Mouse (Mus musculus) adrenal gland, postnatal 25 days (tissue): ENCODE measurements at regions not wholly inside any gene's neighbourhood (a gene's known extent, or its start where the extent isn't known, plus 50 kb on each side); places are given as distances from the start of the nearest gene placed in this dataset.

ENCODE experiments used
- DNase-seq: peaks from one replicate; pipeline ENCODE4 v3.0.0; 2021; ENCODE audit warnings: mixed read lengths

DNA sequence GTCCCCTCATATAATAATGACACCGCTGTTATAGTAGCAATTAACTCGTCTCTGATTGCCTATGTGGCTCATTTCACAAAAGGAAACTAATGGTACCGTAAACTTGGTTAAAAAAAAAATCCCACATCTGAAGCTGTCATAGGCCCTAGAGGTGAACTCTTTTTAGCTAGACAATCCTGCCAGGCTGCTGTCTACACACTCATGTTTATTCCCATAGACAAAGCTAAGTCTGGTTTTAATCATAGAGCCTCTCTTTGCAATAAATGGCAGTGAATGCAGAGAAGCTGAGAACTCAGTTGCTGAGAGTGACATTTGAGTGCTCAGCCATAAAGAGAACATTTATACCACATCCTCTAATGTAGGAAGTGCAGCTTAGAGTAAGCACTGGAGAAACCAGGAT, 111.3 kb upstream of the Adra1d start:
- no peak for DNase-seq

DNA sequence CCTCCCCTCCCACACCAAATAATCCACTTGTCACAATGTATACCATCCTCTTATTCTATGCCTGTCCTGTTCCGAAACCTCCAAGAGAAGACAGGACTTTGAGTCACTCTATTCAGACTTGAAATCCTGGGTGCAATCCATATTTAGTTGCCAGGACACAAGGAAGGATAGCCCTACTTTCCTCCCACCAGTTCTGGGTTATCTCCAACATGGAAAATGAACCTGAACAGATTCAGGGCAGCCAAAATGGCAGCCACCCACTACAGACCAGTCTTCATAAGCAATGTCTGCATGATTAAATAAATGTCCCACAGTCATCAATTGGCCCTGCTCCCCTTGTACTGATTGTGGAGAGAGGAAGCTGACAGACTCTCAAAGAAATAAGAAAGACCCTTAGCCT, 110.6 kb upstream of the Adra1d start:
- DNase-seq: no peak

DNA sequence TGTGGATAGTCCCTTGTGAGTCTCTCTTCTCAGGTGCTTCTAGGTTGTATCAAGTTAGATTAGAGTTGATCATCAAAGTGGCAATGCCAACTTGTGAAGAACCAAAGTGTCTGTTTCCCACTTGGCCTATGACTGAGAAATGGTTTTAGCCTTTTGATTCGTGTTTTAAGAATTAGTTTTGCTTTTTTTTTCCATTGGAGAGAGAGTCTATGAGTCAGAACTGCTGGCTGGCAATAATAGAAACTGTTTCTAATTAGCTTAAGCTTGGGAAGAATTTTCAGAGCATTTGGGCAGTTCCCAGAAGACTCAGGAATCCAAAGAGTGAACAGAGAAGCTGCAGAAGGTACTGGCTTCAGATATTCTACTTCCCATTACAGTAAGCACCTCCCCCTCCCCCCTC, 110.1 kb upstream of the Adra1d start:
- no peak for DNase-seq

DNA sequence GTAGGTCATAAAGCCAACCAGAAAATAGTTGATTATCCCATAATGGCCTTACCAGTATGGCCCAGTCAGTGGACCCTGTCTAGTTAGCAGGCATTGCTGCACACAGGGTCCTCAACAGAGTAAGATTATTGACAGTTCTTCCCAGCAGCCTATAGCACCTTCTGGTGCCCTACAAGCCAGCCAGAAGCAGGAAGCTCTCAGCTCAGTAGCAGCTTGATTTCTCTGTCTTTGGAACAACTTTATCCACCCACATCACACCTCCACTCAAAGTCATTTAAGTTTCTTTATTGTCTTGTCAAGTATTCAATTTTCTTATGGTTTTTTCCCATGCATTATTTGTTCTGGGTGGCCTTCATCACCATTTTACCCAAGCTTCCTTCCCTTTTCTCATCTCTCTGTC, 108.8 kb upstream of the Adra1d start:
- no peak for DNase-seq

DNA sequence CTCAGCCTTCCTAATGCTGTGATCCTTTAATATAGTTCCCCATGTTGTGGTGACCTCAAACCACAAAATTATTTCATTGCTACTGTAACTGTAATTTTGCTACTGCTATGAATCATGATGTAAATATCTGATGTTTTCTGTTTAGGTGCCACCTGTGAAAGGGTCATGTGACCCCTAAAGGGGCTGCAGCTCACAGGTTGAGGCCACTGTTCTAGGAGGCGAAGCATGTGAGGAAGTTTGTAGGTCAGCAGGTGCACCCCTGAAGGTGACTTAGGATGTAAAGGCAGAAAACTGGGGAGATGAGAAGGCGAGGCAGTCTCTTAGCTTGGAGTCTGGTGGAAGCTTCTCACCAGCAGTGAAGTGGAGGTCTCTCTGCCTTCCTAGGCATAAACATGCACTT, 105.8 kb upstream of the Adra1d start:
- no peak for DNase-seq

DNA sequence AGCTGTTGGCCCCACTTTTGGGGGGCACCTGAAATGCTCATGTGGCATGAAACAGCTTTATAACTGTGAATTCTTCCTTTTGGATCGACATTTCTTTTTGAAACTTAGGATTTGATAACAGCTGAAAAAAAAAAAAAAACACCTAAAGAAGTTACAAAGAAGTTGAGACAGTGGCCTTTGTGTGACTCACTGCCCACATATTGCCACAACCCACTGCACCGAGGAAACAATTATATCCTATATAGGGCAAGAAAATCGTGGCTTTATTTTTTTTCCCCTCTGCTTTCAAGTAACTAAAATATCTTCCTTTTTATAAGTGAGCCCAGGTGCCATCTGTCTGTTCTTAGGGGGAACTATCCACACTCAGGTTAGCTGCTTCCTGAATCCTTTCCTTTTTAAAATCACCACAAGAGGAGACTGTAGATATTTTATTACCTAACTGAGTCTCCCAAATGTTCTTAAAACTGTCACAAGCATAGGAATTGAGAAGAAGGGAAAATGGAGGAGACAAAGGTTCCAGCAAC, 104.8 kb upstream of the Adra1d start:
- DNase-seq: no peak

DNA sequence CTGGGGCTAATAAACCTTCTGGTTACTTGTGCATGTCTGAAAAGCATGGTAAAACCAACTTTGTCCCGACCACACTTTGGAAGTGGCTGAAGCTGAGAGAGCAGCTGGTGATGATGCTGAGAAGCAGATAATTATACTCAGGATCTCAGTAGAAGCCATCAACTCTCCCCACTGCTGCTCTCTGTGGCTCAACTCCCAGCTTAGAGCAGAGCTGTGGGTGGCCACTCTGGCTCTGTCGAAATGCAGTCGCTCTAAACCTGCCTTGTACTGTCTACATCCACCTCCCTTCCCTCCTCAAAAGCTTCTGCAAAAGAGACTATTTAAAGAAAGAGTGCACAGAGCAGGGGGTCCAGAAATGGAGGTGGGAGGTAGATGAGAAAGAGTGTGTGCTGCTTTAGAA, 102.5 kb upstream of the Adra1d start:
- DNase-seq: no peak

DNA sequence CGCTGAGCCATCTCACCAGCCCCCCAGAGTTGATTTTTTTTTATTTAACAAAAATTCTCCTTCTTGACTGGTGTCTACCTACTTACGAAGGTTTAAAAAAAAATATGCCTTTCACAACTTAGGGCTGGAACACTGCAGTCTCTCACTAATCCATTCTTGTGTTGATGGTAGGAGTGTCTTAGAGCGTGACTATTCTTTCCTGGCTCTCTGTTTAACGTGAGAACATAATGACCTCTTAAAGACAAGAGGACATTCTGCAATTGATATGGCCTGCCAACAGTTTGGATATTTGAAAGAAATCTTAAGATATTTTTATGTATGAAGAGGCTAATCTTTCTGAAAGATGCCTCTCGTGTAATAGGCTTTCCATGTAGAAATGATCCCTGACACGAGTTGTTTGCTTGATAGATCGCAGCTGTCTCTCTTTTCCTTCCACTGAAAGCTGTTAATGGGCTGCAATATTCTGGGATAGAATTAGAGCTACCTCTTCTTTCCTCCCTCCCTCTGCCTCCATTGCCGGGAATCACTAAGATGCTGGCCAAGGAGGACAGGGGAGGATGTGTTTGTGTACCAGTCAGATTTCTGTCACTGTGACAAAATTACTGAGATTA, 101.2 kb upstream of the Adra1d start:
- DNase-seq: no peak

DNA sequence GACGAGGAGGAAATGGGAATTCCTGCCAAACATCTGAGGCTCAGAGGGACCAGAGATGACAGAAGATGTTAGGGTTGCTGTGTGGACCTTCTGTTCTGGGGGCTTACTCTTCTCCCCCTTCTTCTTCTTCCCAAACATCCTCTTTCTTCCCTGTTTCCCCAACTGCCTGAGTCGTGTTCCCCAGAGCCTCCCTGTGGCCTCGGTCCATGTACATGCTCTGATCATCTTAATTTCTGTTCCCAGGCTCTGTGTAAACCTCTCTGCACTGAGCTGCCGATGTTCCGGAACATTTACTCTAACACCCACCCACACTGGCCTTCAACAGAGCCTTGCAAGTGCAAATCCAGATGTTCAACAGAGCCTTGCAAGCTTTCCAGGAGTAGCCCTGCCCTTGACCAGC, 90.1 kb upstream of the Adra1d start:
- DNase-seq: no peak

DNA sequence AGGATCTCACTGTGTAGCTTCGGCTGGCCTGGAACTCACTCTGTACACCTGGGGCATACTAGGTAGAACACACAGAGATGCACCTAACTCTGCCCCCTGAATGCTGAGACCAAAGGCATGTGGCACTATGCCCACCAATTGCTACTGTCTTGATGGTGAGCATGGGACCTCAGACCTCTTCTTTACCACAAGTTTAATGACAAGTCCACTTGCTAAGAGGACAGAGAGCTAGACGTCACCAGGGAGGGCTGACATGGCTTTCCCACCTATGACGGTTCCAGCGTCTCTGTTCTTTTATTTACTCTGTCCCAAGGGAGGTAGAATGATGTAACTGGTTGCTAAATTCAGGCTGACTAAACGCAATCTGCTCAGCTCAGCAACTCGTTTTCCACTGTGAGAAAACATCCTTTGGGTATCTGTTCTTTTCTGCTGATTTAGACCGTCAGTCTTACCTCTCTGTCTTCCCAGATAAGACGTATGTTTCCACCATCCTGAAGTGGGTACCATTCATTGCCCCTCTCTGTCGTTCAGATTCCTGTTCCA, 88.6 kb upstream of the Adra1d start:
- no peak for DNase-seq

DNA sequence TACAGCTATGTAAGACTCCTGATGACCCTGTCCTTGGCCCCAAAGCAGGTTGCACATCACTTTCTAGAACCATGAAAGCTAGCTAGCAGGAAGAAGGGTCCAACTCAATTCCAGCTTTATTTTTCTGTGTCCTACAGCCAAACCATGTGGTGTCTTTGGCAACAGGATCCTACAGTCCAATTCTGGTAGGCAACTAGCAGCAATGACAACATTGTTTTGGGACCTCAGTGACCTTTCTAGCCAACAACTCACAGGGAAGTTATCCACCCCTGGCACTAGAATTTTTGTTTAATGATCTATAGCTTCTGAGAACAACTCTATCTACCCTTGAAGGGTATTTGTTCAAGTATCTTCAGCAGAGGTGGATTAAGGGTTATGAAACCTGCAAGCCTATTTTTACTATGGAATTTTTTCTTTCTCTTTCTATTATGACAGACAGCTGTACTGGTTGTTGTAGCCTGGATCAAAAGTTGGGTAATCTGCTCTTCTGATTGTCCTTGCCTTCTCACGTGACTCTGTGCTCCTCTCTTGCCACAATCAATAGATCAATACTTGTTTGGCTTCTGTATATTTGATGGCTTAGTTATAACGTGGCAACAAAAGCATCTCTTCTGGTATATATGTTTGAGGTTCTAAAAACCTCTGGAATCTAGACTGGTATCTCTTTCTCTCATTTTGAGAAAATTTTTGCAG, 82.2 kb upstream of the Adra1d start:
- no peak for DNase-seq

DNA sequence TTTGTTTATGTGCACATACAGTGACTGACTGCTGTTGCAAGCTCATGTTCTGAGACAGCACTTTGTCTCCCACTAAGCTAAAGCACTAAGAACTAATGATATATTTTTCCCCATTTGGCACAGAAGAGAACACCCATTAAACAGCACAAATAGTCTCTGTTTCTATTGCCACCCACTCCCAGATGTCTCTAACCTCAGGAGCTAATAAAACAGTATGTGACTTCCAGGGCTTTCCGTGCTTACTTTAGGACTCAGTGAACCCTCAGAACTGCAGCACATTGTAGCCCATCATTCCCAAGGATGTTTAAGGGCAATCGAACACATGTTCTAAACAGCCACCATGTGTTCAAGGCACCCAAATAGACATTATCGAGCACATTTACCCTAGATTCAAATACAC, 80.4 kb upstream of the Adra1d start:
- DNase-seq: no peak

DNA sequence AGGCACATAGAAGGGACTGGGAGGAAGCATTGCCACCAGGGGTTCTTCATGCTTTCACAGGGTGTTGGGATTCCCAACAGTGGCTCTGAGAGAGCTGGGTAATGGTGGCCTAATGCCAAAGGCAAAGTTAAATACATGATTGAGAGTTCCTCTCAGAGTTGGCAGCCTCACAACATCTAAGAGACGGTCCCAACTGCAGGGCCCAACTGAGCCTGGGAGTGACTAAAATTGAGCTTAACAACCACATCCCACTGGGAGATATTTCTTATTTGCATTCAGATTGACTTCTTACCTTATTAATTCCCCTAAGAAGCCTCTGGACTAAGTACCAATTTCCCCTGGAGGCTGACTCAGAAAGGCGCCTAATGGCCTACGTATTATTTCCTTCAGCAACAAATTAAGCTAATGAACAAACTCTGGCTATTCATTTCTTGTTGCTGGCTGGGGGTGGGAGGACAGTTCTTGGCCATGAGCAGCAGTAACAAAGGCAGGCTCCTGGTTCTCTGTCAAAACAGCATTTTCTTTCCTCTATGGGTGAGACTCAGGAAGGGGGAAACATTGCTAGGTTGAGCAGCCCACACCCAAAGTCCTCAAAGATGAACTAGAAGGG, 77.0 kb upstream of the Adra1d start:
- no peak for DNase-seq

DNA sequence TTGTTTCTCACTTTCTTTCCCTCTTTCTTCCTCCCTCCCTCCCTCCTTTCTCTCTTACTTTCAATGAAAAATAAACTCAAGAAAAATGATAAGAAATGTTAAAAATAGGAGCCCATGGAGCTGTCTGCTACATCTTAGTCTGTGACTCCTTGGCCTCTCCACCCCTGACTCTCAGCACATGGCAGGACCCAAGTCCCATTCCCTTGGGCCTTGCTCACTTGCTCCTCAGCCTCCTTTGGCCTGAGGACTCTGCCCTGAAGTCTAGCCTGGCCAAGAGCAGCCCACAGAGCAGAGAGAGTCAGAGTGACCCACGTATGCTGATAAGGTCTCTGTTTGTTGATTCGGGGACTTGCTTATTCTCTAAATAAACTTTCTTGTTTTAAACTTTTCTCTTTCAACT, 73.7 kb upstream of the Adra1d start:
- no peak for DNase-seq

DNA sequence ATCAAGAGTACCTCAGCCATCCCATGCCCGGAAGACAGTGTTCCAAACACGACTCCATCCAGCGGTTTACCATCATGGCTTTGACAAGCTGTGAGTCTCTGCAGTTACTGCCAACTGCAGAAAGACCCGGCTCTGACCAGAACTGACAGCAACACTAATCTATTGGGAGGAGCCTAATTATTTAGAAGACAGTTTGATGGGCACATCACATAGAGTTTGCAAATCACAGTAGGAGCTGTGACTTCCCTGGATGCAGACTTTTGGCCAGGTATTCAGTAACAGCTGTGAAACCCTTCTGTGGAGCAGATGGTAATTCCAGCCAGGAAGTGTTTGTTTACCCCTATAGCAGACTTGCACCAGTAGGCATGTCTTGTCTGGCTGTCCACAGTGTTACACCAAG, 55.8 kb upstream of the Adra1d start:
- no peak for DNase-seq

DNA sequence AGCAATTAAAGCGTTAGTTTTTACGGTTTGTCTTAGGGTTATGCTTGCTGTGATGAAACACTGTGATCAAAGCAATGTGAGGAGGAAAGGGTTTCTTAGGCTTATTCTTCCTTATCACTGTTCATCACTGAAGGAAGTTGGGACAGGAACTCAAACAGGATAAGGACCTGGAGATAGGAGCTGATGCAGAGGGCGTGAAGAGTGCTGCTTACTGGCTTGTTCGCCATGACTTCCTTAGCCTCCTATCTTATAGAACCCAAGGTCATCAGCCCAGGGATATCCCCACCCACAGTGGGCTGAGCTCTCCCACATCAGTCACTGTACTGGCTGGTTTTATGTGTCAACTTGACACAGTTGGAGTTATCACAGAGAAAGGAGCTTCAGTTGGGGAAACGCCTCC, 50.4 kb upstream of the Adra1d start:
- DNase-seq: no peak
